ENCODE assay signal across 24 mouse cellular contexts in genomic region chr3:85786501-85786900, GRCm38 (mm10). TPM values are rescaled to one million over a fixed set of nuclear protein-coding genes. Genes with fewer than 3 reads are reported as not detected.
DNase-seq lines count a peak whose midpoint lies in the region; ATAC-seq and TF ChIP-seq lines count a peak whose summit lies in the region.
"Had no signal": no experiment of that assay in that cellular context is flagged by ENCODE, and none has a peak within 500 bp of the region (broad histone marks: within the 10 kb centered on the region; RNA-seq: fewer than 3 reads in every experiment).

No protein-coding gene starts in this region.

- no peaks in the 10 kb centered on the region for H3K27me3 ChIP-seq in forebrain, embryonic 15.5 days
- no peaks in the 10 kb centered on the region for H3K27me3 ChIP-seq in forebrain, embryonic 13.5 days
- H3K27me3 ChIP-seq in kidney, postnatal 0 days (ENCODE audit: insufficient read depth, low read length): no peaks in the 10 kb centered on the region
- H3K27me3 ChIP-seq in kidney, embryonic 14.5 days (ENCODE audit: control insufficient read depth, insufficient read depth, low read length): no peaks in the 10 kb centered on the region
- no peaks in the 10 kb centered on the region for H3K27me3 ChIP-seq in liver, adult 2 months (ENCODE audit: control insufficient read depth, insufficient read depth, low read length)
- H3K27me3 ChIP-seq in liver, embryonic 12.5 days (replicated peaks): peaks cover 3% of the 10 kb centered on the region; the same call in 1 of the 2 replicates
- H3K27me3 ChIP-seq: embryonic facial prominence, embryonic 15.5 days; heart, embryonic 15.5 days had no signal

- peak overlapping the region; percentile 23; the same call in 1 of the 2 replicates for H3K27ac ChIP-seq in forebrain, embryonic 15.5 days (replicated peaks)
- no peak overlapping the region for H3K27ac ChIP-seq in forebrain, embryonic 13.5 days
- 0 out of 2 replicates have a peak overlapping the region, but pooled peaks have one; percentile 13 for H3K27ac ChIP-seq in kidney, postnatal 0 days
- no peak overlapping the region for H3K27ac ChIP-seq in kidney, embryonic 14.5 days (ENCODE audit: low read depth, low read length)
- H3K27ac ChIP-seq in liver, adult 2 months (replicated peaks; ENCODE audit: insufficient read depth, low read depth, low read length): no peak overlapping the region
- no peak overlapping the region for H3K27ac ChIP-seq in liver, embryonic 12.5 days
- H3K27ac ChIP-seq: embryonic facial prominence, embryonic 15.5 days; forebrain, embryonic 10.5 days; heart, embryonic 15.5 days; hindbrain, embryonic 14.5 days had no signal

- TF ChIP-seq CTCF in kidney, postnatal 0 days (IDR thresholded peaks at IDR 0.05; ENCODE audit: low read depth): no peak
- TF ChIP-seq CTCF in liver, adult 2 months (IDR thresholded peaks at IDR 0.05; ENCODE audit: low read depth, low read length): no peak

- H3K4me1 ChIP-seq in forebrain, embryonic 15.5 days: peaks cover 13% of the 10 kb centered on the region; the same call in 1 of the 2 replicates
- 0 out of 2 replicates have a peak, but pooled peaks cover 5% of the 10 kb centered on the region for H3K4me1 ChIP-seq in forebrain, embryonic 13.5 days
- H3K4me1 ChIP-seq in kidney, postnatal 0 days (replicated peaks; ENCODE audit: insufficient read depth, low read length): no peaks in the 10 kb centered on the region
- H3K4me1 ChIP-seq in kidney, embryonic 14.5 days (ENCODE audit: control insufficient read depth, insufficient read depth, low read length): no peaks in the 10 kb centered on the region; the same call in 1 of the 2 replicates
- peaks cover 9% of the 10 kb centered on the region; the same call in 1 of the 2 replicates for H3K4me1 ChIP-seq in liver, adult 2 months (ENCODE audit: control insufficient read depth, insufficient read depth, low read length)
- H3K4me1 ChIP-seq in liver, embryonic 12.5 days: no peaks in the 10 kb centered on the region
- H3K4me1 ChIP-seq: embryonic facial prominence, embryonic 15.5 days; forebrain, embryonic 10.5 days; heart, embryonic 15.5 days had no signal

- H3K4me2 ChIP-seq in forebrain, embryonic 15.5 days (replicated peaks): no peak overlapping the region
- no peak overlapping the region for H3K4me2 ChIP-seq in forebrain, embryonic 13.5 days
- no peak overlapping the region for H3K4me2 ChIP-seq in kidney, postnatal 0 days (ENCODE audit: low read length)
- no peak overlapping the region for H3K4me2 ChIP-seq in kidney, embryonic 14.5 days (replicated peaks; ENCODE audit: low read depth, low read length)
- no peak overlapping the region for H3K4me2 ChIP-seq in liver, embryonic 12.5 days
- H3K4me2 ChIP-seq: embryonic facial prominence, embryonic 15.5 days; heart, embryonic 11.5 days; heart, embryonic 15.5 days; hindbrain, embryonic 14.5 days had no signal

- H3K36me3 ChIP-seq in forebrain, embryonic 15.5 days: no peaks in the 10 kb centered on the region
- H3K36me3 ChIP-seq in forebrain, embryonic 13.5 days (ENCODE audit: poor library complexity, severe bottlenecking): no peaks in the 10 kb centered on the region
- H3K36me3 ChIP-seq in kidney, postnatal 0 days (ENCODE audit: insufficient read depth, low read length): no peaks in the 10 kb centered on the region
- no peaks in the 10 kb centered on the region for H3K36me3 ChIP-seq in kidney, embryonic 14.5 days (ENCODE audit: control insufficient read depth, insufficient read depth, low read length)
- no peaks in the 10 kb centered on the region for H3K36me3 ChIP-seq in liver, adult 2 months (ENCODE audit: control insufficient read depth, insufficient read depth, low read length)
- no peaks in the 10 kb centered on the region for H3K36me3 ChIP-seq in liver, embryonic 12.5 days
- H3K36me3 ChIP-seq: embryonic facial prominence, embryonic 15.5 days; forebrain, embryonic 10.5 days; heart, embryonic 15.5 days had no signal

- TF ChIP-seq POLR2A in liver, adult 2 months (IDR thresholded peaks at IDR 0.05; ENCODE audit: extremely low read depth, insufficient read depth, low read length): no peak

- ATAC-seq in forebrain, embryonic 15.5 days (replicated peaks): 0 out of 2 replicates have a peak, but pooled peaks have one; percentile 26
- ATAC-seq in forebrain, embryonic 13.5 days: no peak
- ATAC-seq in kidney, postnatal 0 days (replicated peaks; ENCODE audit: low FRiP score, low read depth): no peak
- no peak for ATAC-seq in kidney, embryonic 14.5 days (ENCODE audit: low FRiP score, low TSS enrichment)
- ATAC-seq in liver, embryonic 12.5 days: no peak

- no peaks in the 10 kb centered on the region; the same call in 1 of the 2 replicates for H3K79me2 ChIP-seq in liver, adult 2 months (ENCODE audit: control insufficient read depth, insufficient read depth, low read length)

- 52% methylated on average over 8 of the region's 8 CpGs for WGBS in forebrain, embryonic 15.5 days
- WGBS in forebrain, embryonic 13.5 days: 73% methylated on average over 8 of the region's 8 CpGs
- WGBS in kidney, postnatal 0 days: 53% methylated on average over 8 of the region's 8 CpGs
- 63% methylated on average over 8 of the region's 8 CpGs for WGBS in kidney, embryonic 14.5 days
- WGBS in liver, adult 2 months: 26% methylated on average over 8 of the region's 8 CpGs
- WGBS in liver, embryonic 12.5 days (ENCODE audit: insufficient replicate concordance): 69% methylated on average over 8 of the region's 8 CpGs

- no peak for DNase-seq in kidney, postnatal 0 days (ENCODE audit: low spot score)
- DNase-seq in liver, adult 2 months (ENCODE audit: extremely low read depth, low read depth, low spot score): peak; percentile 90
- DNase-seq in kidney, postnatal 36 days: peak; percentile 36 to 38
- no peak for DNase-seq in gastrocnemius, adult 18-20 months (ENCODE audit: low spot score)
- DNase-seq: adrenal gland, postnatal 10 days; cerebellum, adult 11 months; cerebellum, adult 8-10 months; cerebellum, postnatal 14 days; embryo, embryonic 11 days; gastrocnemius, postnatal 36 days; heart, adult 18-20 months; heart, postnatal 14 days had no signal

- H3K9me3 ChIP-seq in forebrain, embryonic 15.5 days: no peaks in the 10 kb centered on the region
- no peaks in the 10 kb centered on the region for H3K9me3 ChIP-seq in forebrain, embryonic 13.5 days (replicated peaks)
- H3K9me3 ChIP-seq in kidney, postnatal 0 days (replicated peaks; ENCODE audit: low read length): no peaks in the 10 kb centered on the region
- H3K9me3 ChIP-seq in kidney, embryonic 14.5 days (ENCODE audit: control insufficient read depth, low read length): no peaks in the 10 kb centered on the region
- H3K9me3 ChIP-seq in liver, embryonic 12.5 days (replicated peaks): no peaks in the 10 kb centered on the region
- H3K9me3 ChIP-seq: embryonic facial prominence, embryonic 15.5 days; forebrain, embryonic 10.5 days; heart, embryonic 15.5 days had no signal

- no peak overlapping the region for H3K4me3 ChIP-seq in forebrain, embryonic 15.5 days
- H3K4me3 ChIP-seq in forebrain, embryonic 13.5 days: no peak overlapping the region
- no peak overlapping the region for H3K4me3 ChIP-seq in kidney, postnatal 0 days (replicated peaks; ENCODE audit: low read depth, low read length)
- no peak overlapping the region for H3K4me3 ChIP-seq in kidney, embryonic 14.5 days (ENCODE audit: low read length)
- no peak overlapping the region for H3K4me3 ChIP-seq in liver, adult 2 months (ENCODE audit: insufficient read depth, low read depth, low read length)
- no peak overlapping the region for H3K4me3 ChIP-seq in liver, embryonic 12.5 days
- H3K4me3 ChIP-seq: embryonic facial prominence, embryonic 15.5 days; erythroblast, embryonic 14.5 days; forebrain, embryonic 10.5 days; heart, embryonic 15.5 days had no signal

- H3K9ac ChIP-seq in forebrain, embryonic 15.5 days (replicated peaks): no peak overlapping the region
- no peak overlapping the region for H3K9ac ChIP-seq in forebrain, embryonic 13.5 days
- H3K9ac ChIP-seq in kidney, postnatal 0 days (ENCODE audit: low read depth, low read length): no peak overlapping the region
- H3K9ac ChIP-seq in kidney, embryonic 14.5 days (ENCODE audit: low read depth, low read length): no peak overlapping the region
- H3K9ac ChIP-seq in liver, adult 2 months (ENCODE audit: low read depth, low read length): no peak overlapping the region
- no peak overlapping the region for H3K9ac ChIP-seq in liver, embryonic 12.5 days
- H3K9ac ChIP-seq: embryonic facial prominence, embryonic 15.5 days; heart, embryonic 15.5 days; hindbrain, embryonic 14.5 days had no signal

RNA-seq across cellular contexts. Expression of gene Fam160a1, which starts 30.6 kb away (rescaled TPM):
- 1.0 and 1.5 TPM in 2 replicates for polyA plus RNA-seq in forebrain, embryonic 15.5 days (2015; fragmentation: Nextera tagmentation; extraction: Ambion mirVana)
- 0.13 and 0.21 TPM in 2 replicates for polyA plus RNA-seq in forebrain, embryonic 13.5 days (2015; fragmentation: Nextera tagmentation; extraction: Ambion mirVana)
- 5.5 and 6.8 TPM in 2 replicates for polyA plus RNA-seq in kidney, postnatal 0 days (2015; fragmentation: Nextera tagmentation; extraction: Ambion mirVana)
- 3.0 and 5.9 TPM in 2 replicates for polyA plus RNA-seq in kidney, embryonic 14.5 days (2014; fragmentation: Nextera tagmentation; extraction: Ambion mirVana)
- total RNA-seq in liver, adult 2 months (2014; rRNA removed): 1.8 and 3.0 TPM in 2 replicates
- polyA plus RNA-seq in liver, adult 2 months (2012; rRNA removed): 3.4 and 4.7 TPM in 2 replicates
- polyA plus RNA-seq in liver, embryonic 12.5 days (2016; fragmentation: Nextera tagmentation; extraction: Ambion mirVana): 0.44 and 0.47 TPM in 2 replicates
- 10 to 100 TPM; 50.7 to 54.3 TPM for total RNA-seq in gastrocnemius, adult 18-20 months (2021)
- total RNA-seq: common myeloid progenitor, adult 5-6 weeks; hematopoietic stem cell, adult 5-6 weeks had no signal

Comparison
In these comparisons a context has a peak if more than half of its experiments do, and no peak if none do; other contexts are left out.
1. H3K27ac ChIP-seq: peak in forebrain, embryonic 15.5 days (single experiment) and kidney, postnatal 0 days (single experiment); none in forebrain, embryonic 13.5 days (single experiment), kidney, embryonic 14.5 days (single experiment), liver, adult 2 months (single experiment) and liver, embryonic 12.5 days (single experiment).
2. DNase-seq: peak in liver, adult 2 months (single experiment) and kidney, postnatal 36 days (2 of 2); none in kidney, postnatal 0 days (single experiment) and gastrocnemius, adult 18-20 months (single experiment).